Mouse (Mus musculus) ovary, adult 18-20 months (tissue): ENCODE results near the gene Olfr1502.
"Not testable (repeated sequence)": the region's sequence is repeated elsewhere in the genome, so short reads cannot be mapped to it uniquely, and the experiment has no call there.

Source experiments
- DNase-seq: peaks from one replicate; pipeline ENCODE4 v3.0.0; 2022; ENCODE audit warnings: low spot score, mixed read lengths

Olfr1502 gene

GRCm38 (mm10) chr19:13861495-13861894 lies at the start of gene Olfr1502:
Gene Olfr1502, plus strand, starts transcription at chr19:13861795.
- no peak for DNase-seq

- DNase-seq: no peak
These were observed 48.8 kb upstream of the Olfr1502 start for GRCm38 (mm10) chr19:13812823-13813222.

GRCm38 (mm10) chr19:13818827-13819226 lies 42.8 kb upstream of the Olfr1502 start:
- no peak for DNase-seq

GRCm38 (mm10) chr19:13819347-13819746 lies 42.2 kb upstream of the Olfr1502 start, which contains the start of gene Olfr1499:
Gene Olfr1499, minus strand, starts transcription at chr19:13819447.
- no peak for DNase-seq

- no peak for DNase-seq
These were observed 40.7 kb upstream of the Olfr1502 start for GRCm38 (mm10) chr19:13820847-13821246.

GRCm38 (mm10) chr19:13828447-13828846 lies 33.1 kb upstream of the Olfr1502 start:
- DNase-seq: no peak

GRCm38 (mm10) chr19:13830388-13830787 lies 31.2 kb upstream of the Olfr1502 start, which contains the start of gene Olfr1500:
Gene Olfr1500, minus strand, starts transcription at chr19:13830488.
- no peak for DNase-seq

- not testable (repeated sequence) for DNase-seq
These were observed 11.0 kb upstream of the Olfr1502 start, which contains the start of gene Olfr1501 for GRCm38 (mm10) chr19:13850592-13850991. Gene Olfr1501, minus strand, starts transcription at chr19:13850692.

- DNase-seq: no peak
These were observed 36.2 kb downstream of the Olfr1502 start, which contains the start of gene Olfr1504 for GRCm38 (mm10) chr19:13897828-13898227. Gene Olfr1504, minus strand, starts transcription at chr19:13897928.
